Mouse (Mus musculus) thymus, adult 2 months (tissue): ENCODE measurements at regions not wholly inside any gene's neighbourhood (a gene's known extent, or its start where the extent isn't known, plus 50 kb on each side); places are given as distances from the start of the nearest gene placed in this dataset.

Source experiments
- DNase-seq: peaks from one replicate; pipeline ENCODE4 v3.0.0; 2021
- H3K27ac ChIP-seq: fragments of 200-500 bp; 2 replicates; pipeline ENCODE4 v1.5.1; 2012; ENCODE audit warnings: low read length, control low read depth; ENCODE audit not compliant: control insufficient read depth, insufficient read depth
- H3K27me3 ChIP-seq: fragments of 200-500 bp; 2 replicates; pipeline ENCODE4 v1.6.1; 2012; ENCODE audit warnings: mild to moderate bottlenecking, low read length, moderate library complexity, mixed read lengths; ENCODE audit not compliant: control insufficient read depth, insufficient read depth
- H3K36me3 ChIP-seq: fragments of 200-500 bp; 2 replicates; pipeline ENCODE4 v1.6.1; 2012; ENCODE audit warnings: mild to moderate bottlenecking, low read length, moderate library complexity; ENCODE audit not compliant: control insufficient read depth, insufficient read depth
- H3K4me1 ChIP-seq: fragments of 200-500 bp; replicated peaks from 2 replicates; pipeline ENCODE4 v1.6.1; 2012; ENCODE audit warnings: low read length; ENCODE audit not compliant: control insufficient read depth, insufficient read depth
- H3K4me3 ChIP-seq: fragments of 200-500 bp; 2 replicates; pipeline ENCODE4 v1.5.1; 2012; ENCODE audit warnings: mild to moderate bottlenecking, low read length, control low read depth, moderate library complexity; ENCODE audit not compliant: control insufficient read depth, insufficient read depth
- CTCF ChIP-seq: fragments of 200-500 bp; IDR thresholded peaks from 2 replicates; pipeline ENCODE4 v1.5.1; 2012; ENCODE audit warnings: mild to moderate bottlenecking, control low read depth, low read length, moderate library complexity, borderline replicate concordance; ENCODE audit not compliant: control insufficient read depth, poor library complexity, insufficient read depth; ENCODE audit errors: extremely low read depth
- POLR2A ChIP-seq: fragments of 200-500 bp; IDR thresholded peaks from 2 replicates; pipeline ENCODE4 v1.6.1; 2012; ENCODE audit warnings: mild to moderate bottlenecking, low read length, control low read depth, moderate library complexity; ENCODE audit not compliant: control insufficient read depth, poor library complexity, insufficient read depth; ENCODE audit errors: extremely low read depth
- WGBS: fragments of 180-500 bp; shearing (Covaris S2); methylation state at CpG from one replicate; pipeline ENCODE4 v1.1.7; 2018; 5-methylcytosine and 5-hydroxymethylcytosine counted together

- Histone ChIP-seq H3K4me3 (no peak overlapping the region), H3K27ac (no peak overlapping the region), H3K4me1 (no peaks in the 10 kb centered on the region), H3K36me3 (no peaks in the 10 kb centered on the region), H3K27me3 (no peaks in the 10 kb centered on the region)
- no peak for TF ChIP-seq POLR2A
- TF ChIP-seq CTCF, result no peak
- DNase-seq, result no peak
- WGBS, result 95% methylated on average over 2 of the region's 2 CpGs
Observed at GRCm38 (mm10) chr1:60639059-60639458, 72.2 kb upstream of the Raph1 start.

DNA sequence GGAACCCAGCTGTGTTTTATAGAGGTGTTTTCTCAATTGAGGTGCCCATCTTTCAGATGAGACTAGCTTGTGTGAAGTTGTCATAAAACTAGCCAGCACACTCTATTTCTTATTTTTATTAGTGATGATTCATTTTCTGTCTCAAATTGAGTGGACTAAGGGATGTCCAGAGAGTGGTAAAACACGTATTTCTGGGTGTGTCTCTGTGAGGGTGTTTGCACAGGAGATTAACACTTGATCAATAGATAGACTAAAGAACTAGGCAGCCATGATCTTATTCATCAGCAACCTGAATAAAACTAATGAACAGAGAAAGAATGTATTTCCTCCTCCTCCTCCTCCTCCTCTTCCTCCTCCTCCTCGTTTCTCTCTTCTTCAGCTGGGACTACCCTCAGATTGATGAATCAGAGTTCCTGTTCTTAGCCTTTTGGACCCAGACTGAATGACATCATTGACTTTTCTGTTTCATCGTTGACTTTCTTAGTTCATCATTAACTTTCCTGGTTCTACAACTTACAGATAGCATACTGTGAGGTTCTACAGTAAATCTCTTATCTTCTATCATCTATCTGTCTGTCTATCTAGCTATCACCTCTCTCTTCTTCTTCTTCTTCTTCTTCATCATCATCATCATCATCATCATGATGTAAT is 70.0 kb upstream of the Raph1 start:
- no peak overlapping the region for H3K4me3 ChIP-seq
- no peaks in the 10 kb centered on the region for H3K4me1 ChIP-seq
- no peak overlapping the region for H3K27ac ChIP-seq
- 86% methylated on average over 3 of the region's 3 CpGs for WGBS
- DNase-seq, result no peak
- no peak for TF ChIP-seq CTCF
- TF ChIP-seq POLR2A, result no peak
- H3K27me3 ChIP-seq, result no peaks in the 10 kb centered on the region
- H3K36me3 ChIP-seq, result no peaks in the 10 kb centered on the region

- no peaks in the 10 kb centered on the region for H3K36me3 ChIP-seq
- H3K4me1 ChIP-seq, result peaks cover 14% of the 10 kb centered on the region
- peak; percentile 15 for DNase-seq
- WGBS, result 19% methylated on average over 9 of the region's 9 CpGs
- no peak for TF ChIP-seq POLR2A
- TF ChIP-seq CTCF, result no peak
- H3K4me3 ChIP-seq, result no peak overlapping the region
- no peak overlapping the region for H3K27ac ChIP-seq
- H3K27me3 ChIP-seq, result no peaks in the 10 kb centered on the region
Observed at GRCm38 (mm10) chr1:60627786-60628453, 61.0 kb upstream of the Raph1 start.

- Histone ChIP-seq H3K4me3 (no peak overlapping the region), H3K27ac (0 out of 2 replicates have a peak overlapping the region, but pooled peaks have one; percentile 8), H3K27me3 (no peaks in the 10 kb centered on the region), H3K4me1 (peaks cover 14% of the 10 kb centered on the region), H3K36me3 (no peaks in the 10 kb centered on the region)
- WGBS, result 16% methylated on average over 4 of the region's 4 CpGs
- TF ChIP-seq POLR2A (no peak), CTCF (no peak)
- peak; percentile 14 for DNase-seq
Observed at GRCm38 (mm10) chr1:60627367-60627766, 60.5 kb upstream of the Raph1 start.

DNA sequence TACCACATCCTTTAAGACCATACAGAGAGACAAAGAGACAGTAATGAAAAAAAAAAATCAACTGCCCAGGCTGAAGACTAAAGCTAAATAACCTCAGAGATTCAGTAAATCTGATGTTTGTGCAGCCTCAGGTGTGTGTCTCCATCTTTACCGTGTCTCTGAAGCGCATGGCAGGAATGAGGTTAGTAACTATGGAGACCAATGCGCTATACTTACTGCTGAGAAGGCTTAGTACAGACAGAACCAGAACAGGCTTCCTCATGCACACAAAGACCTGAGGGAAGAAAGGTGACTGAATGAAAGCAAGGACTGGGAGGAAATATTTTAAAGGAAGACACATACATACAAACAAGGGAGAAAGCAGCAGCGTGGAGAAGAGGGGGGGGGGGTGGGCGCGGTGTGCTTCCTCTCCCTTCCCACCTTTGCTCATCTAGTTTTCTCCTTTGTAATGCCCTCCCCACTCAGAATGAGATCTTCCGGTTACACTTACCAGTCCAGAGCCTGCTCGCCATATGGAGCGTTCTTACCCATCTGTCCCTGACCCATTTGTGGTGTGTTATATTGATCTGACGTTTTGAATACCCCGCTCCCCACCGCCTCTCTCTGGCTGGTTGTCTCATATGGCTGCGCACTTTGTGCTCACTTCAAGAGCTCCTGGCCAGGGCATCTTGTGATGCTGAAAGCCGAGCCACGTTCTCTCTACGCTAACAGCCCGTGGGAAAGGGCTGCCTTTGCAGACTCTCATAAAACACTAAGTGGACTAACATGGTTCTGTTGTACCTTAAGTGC is 59.0 kb upstream of the Raph1 start:
- TF ChIP-seq CTCF (no peak), POLR2A (no peak)
- Histone ChIP-seq H3K4me1 (peaks cover 14% of the 10 kb centered on the region), H3K36me3 (no peaks in the 10 kb centered on the region), H3K27me3 (no peaks in the 10 kb centered on the region), H3K4me3 (no peak overlapping the region), H3K27ac (no peak overlapping the region)
- no peak for DNase-seq
- WGBS, result 96% methylated on average over 15 of the region's 17 CpGs

DNA sequence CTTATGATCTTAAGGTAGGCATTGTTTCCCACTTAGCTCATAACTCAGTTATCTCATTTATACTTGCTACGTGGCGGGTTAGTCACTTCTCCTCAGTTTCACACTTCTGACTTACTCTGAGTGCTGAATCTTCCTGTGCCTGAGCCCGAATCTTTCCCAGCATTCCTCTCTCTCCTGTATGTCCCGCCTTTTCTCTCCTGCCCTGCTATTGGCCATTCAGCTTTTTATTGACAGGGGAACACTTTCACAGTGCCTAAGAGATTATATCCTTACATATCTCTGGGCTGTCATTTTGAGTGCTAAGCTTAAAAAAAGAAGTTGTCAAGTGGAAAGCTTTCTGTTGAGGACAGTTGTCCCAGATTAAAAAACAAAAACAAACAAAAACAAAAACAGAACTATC is 57.3 kb upstream of the Raph1 start:
- 94% methylated on average over 4 of the region's 4 CpGs for WGBS
- no peak for DNase-seq
- Histone ChIP-seq H3K27ac (no peak overlapping the region), H3K36me3 (no peaks in the 10 kb centered on the region), H3K4me3 (no peak overlapping the region), H3K27me3 (no peaks in the 10 kb centered on the region), H3K4me1 (peaks cover 14% of the 10 kb centered on the region)
- TF ChIP-seq POLR2A (no peak), CTCF (no peak)
